Mouse (Mus musculus): Measurements from ENCODE around the gene 6030408B16Rik.

6030408B16Rik gene

GRCm38 (mm10) chr15:101267053-101268032 lies 25.7 kb upstream of the 6030408B16Rik start:
- peak; percentile 41 to 49 for DNase-seq (ENCODE audit: low spot score in 2 of 2)

- no peak for DNase-seq (ENCODE audit: low spot score in 2 of 2)
Measured at GRCm38 (mm10) chr15:101270101-101270820, 22.8 kb upstream of the 6030408B16Rik start.

GRCm38 (mm10) chr15:101271107-101271506 lies 21.9 kb upstream of the 6030408B16Rik start:
- no peak for DNase-seq (ENCODE audit: low spot score in 2 of 2)

- no peak for DNase-seq (ENCODE audit: low spot score in 2 of 2)
Measured at GRCm38 (mm10) chr15:101271513-101271912, 21.5 kb upstream of the 6030408B16Rik start.

GRCm38 (mm10) chr15:101274380-101274779 lies 18.6 kb upstream of the 6030408B16Rik start:
- DNase-seq (ENCODE audit: low spot score in 2 of 2): no peak

- no peak for DNase-seq (ENCODE audit: low spot score in 2 of 2)
Measured at GRCm38 (mm10) chr15:101277351-101277899, 15.6 kb upstream of the 6030408B16Rik start.

GRCm38 (mm10) chr15:101278589-101278988 lies 14.4 kb upstream of the 6030408B16Rik start:
- DNase-seq (ENCODE audit: low spot score in 2 of 2): no peak

DNA sequence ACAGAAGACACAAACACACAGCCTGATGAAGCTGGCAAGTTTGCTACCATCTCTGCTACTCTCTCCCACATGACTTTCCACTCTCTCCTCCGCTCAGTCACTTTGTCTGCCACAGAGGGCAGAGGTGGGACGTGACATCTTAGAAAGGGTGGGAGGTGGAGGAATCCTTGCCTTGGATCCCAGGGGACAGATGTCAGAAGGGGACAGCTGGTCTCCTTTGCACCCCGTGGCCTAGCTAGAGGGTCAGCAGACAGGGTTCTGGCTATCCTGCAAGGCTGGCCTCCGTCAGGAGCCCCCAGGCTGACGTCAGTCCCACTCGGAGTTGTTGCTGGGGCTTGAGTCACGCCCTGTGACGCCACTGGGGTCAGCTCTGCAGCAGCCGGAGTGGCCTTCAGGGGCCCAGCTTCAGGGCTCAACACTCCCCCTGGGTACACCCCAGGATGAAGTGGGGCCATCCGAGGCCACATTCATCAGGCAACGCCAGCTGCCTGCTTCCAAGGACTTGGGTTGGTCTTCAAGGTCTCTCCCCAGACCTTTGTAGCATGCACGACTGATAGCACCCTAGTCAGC lies 13.5 kb upstream of the 6030408B16Rik start:
- no peak for DNase-seq (ENCODE audit: low spot score in 2 of 2)

GRCm38 (mm10) chr15:101282471-101282870 lies 10.5 kb upstream of the 6030408B16Rik start:
- DNase-seq (ENCODE audit: low spot score in 2 of 2): no peak

DNA sequence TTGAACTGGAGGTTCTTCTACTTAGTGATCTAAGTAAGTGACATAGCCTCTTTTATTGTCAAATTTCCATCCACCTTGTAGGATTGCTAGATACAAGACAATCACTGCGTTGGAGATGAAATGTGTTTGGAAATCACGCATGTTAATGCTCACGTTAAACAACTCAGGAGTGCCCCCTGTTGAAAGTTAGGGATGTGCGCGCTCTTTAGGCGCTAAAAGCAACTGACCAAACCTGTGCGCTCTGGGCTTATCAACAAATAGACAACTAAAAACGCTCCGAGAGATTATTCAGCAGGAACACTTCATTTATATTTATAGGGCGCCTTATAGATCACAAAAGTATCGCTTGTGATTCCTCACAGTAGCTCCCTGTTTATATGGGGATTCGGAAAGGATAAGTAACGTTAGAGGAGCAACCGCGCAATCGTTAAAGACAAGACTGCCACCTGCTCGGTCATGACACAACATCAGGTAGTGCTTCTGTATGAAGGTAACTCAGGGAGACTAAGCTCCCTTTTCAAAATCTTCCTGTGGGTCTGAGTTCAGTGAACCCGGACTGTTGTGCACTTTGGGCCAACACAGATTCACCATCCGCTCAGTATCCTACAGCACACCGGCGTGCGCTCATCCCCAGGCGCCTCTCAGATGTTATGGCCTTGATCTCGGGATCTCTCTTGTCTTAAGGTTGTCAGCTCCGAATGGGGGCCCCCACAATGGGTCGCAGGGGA lies 9.7 kb upstream of the 6030408B16Rik start:
- peak; percentile 42 to 59 for DNase-seq (ENCODE audit: low spot score in 2 of 2)

GRCm38 (mm10) chr15:101283911-101284750 lies 8.9 kb upstream of the 6030408B16Rik start, which contains the start of gene Atg101:
Gene Atg101 (plus strand): TSS chr15:101284272.
- DNase-seq (ENCODE audit: low spot score in 2 of 2): peak; percentile 79 to 88

DNA sequence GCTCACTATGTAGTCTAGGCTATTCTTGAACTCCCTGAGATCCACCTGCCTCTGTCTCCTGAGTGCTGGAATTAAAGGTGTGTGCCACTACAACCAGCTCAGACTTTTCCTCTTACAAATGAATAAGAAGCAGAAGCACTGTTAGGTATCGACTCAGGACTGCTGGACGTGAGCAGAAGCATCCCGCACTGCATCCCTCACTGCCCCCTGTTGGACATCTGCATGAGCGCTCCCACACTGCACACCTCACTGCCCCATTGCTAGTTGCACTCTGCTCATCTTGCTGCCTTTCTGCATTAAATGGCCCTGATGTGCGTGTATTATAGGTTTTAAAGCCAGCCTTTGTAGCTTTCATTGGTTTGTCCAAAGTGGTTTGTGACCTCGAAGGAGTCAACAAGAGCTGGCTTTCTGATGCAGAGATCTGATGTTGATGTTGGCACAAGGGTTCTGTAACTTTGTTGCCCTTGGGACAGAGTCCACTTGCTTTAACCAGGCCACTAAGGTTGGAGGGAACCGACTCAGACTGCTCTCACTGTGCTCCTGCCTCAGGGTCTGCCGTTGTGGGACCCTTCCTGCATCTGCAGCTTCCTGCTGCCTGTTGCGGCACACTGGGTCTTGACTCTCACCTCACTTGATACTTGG lies 6.8 kb upstream of the 6030408B16Rik start:
- no peak for DNase-seq (ENCODE audit: low spot score in 2 of 2)

- no peak for DNase-seq (ENCODE audit: low spot score in 2 of 2)
Measured at GRCm38 (mm10) chr15:101287361-101287760, 5.7 kb upstream of the 6030408B16Rik start.

DNA sequence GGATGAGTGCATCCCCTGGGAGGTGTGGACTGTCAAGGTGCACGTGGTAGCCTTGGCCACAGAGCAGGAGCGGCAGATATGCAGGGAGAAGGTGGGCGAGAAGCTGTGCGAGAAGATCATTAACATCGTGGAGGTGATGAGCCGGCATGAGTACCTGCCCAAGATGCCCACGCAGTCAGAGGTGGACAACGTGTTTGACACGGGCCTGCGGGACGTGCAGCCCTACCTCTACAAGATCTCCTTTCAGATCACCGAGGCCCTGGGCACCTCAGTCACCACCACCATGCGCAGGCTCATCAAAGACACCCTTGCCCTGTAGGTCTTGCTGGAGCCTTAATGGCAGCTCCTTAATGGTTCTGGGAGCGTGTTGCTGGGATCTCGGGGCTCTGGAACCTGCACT lies 2.7 kb upstream of the 6030408B16Rik start:
- no peak for DNase-seq (ENCODE audit: low spot score in 2 of 2)

- peak in 1 of 2 experiments; percentile 58 for DNase-seq (ENCODE audit: low spot score in 2 of 2)
Measured at GRCm38 (mm10) chr15:101292012-101292411, 1.0 kb upstream of the 6030408B16Rik start.

- no peak for DNase-seq (ENCODE audit: low spot score in 2 of 2)
Measured at GRCm38 (mm10) chr15:101294028-101294894, 1.2 kb downstream of the 6030408B16Rik start.

DNA sequence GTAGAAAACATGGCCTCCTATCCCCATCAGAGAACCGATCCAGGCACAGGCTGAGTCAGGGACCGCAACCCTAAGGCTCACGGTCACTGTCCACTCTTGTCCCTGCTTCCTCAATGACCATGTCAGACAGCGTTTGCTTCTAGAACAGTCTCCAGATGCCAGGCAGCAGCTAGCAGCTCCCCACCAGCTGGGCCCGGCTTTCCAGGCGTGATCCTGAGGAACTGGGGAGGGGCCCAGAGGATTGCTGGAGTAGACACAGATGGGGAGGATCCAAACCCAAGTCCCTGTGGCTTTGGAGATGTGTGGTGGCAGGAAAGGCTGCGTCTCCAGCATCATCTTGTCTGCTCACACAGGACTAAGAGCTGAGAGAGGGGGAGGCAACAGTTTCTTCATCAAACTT lies 2.1 kb downstream of the 6030408B16Rik start:
- no peak for DNase-seq (ENCODE audit: low spot score in 2 of 2)

- DNase-seq (ENCODE audit: low spot score in 2 of 2): no peak
Measured at GRCm38 (mm10) chr15:101295616-101296015, 2.6 kb downstream of the 6030408B16Rik start.

GRCm38 (mm10) chr15:101296091-101296490 lies 3.1 kb downstream of the 6030408B16Rik start:
- DNase-seq (ENCODE audit: low spot score in 2 of 2): no peak
